Mouse (Mus musculus) heart, embryonic 13.5 days (tissue): Measurements from ENCODE around the gene Dgcr2. TPM values are rescaled to one million over a fixed set of nuclear protein-coding genes. Genes with fewer than 3 reads are reported as not detected.

Experiments
- ATAC-seq: fragments of 200-750 bp; cut with Nextera tagmentation; 2 replicates; pipeline ENCODE4 v1.8.0; 2017; ENCODE audit warnings: moderate TSS enrichment; ENCODE audit not compliant: insufficient number of reproducible peaks, low FRiP score, low TSS enrichment; ENCODE audit errors: extremely low read depth
- H3K27ac ChIP-seq: fragments of 300-500 bp; sonication (generic); replicated peaks from 2 replicates; pipeline ENCODE4 v1.5.1; 2015; ENCODE audit warnings: moderate library complexity, mild to moderate bottlenecking, inconsistent platforms
- H3K27me3 ChIP-seq: fragments of 300-500 bp; sonication (generic); replicated peaks from 2 replicates; pipeline ENCODE4 v1.6.1; 2015; ENCODE audit warnings: mild to moderate bottlenecking, inconsistent platforms
- H3K36me3 ChIP-seq: fragments of 300-500 bp; sonication (generic); 2 replicates; pipeline ENCODE4 v1.6.1; 2015; ENCODE audit warnings: mild to moderate bottlenecking, inconsistent platforms
- H3K4me1 ChIP-seq: fragments of 300-500 bp; sonication (generic); 2 replicates; pipeline ENCODE4 v1.6.1; 2015; ENCODE audit warnings: inconsistent platforms
- H3K4me2 ChIP-seq: fragments of 300-500 bp; sonication (generic); 2 replicates; pipeline ENCODE4 v1.6.1; 2015; ENCODE audit warnings: inconsistent platforms, mild to moderate bottlenecking, moderate library complexity
- H3K4me3 ChIP-seq: fragments of 300-500 bp; sonication (generic); 2 replicates; pipeline ENCODE4 v1.5.1; 2015; ENCODE audit warnings: moderate library complexity, mild to moderate bottlenecking, inconsistent platforms
- H3K9ac ChIP-seq: fragments of 300-500 bp; sonication (generic); 2 replicates; pipeline ENCODE4 v1.6.1; 2015; ENCODE audit warnings: inconsistent platforms, mild to moderate bottlenecking, moderate library complexity
- H3K9me3 ChIP-seq: fragments of 300-500 bp; sonication (generic); 2 replicates; pipeline ENCODE4 v1.6.1; 2016; ENCODE audit warnings: inconsistent platforms
- WGBS: fragments of 180-500 bp; shearing (Covaris S2); methylation state at CpG from one replicate; pipeline ENCODE4 v1.1.7; 2015; ENCODE audit warnings: mixed read lengths; 5-methylcytosine and 5-hydroxymethylcytosine counted together
- polyA plus RNA-seq: library from polyadenylated mRNA; unstranded; fragments of >200 nt; fragmentation: Nextera tagmentation; extraction: Ambion mirVana; gene quantifications from 2 replicates; pipeline ENCODE4 v1.2.1, GENCODE M21; 2015

The Dgcr2 gene
- polyA plus RNA-seq, 1 experiment from 2014 or later = 48.4 TPM

- peaks cover 19% of the 10 kb centered on the region for H3K36me3 ChIP-seq
Observed at GRCm38 (mm10) chr16:17806581-17807191, 91.7 kb downstream of the Dgcr2 start.

DNA sequence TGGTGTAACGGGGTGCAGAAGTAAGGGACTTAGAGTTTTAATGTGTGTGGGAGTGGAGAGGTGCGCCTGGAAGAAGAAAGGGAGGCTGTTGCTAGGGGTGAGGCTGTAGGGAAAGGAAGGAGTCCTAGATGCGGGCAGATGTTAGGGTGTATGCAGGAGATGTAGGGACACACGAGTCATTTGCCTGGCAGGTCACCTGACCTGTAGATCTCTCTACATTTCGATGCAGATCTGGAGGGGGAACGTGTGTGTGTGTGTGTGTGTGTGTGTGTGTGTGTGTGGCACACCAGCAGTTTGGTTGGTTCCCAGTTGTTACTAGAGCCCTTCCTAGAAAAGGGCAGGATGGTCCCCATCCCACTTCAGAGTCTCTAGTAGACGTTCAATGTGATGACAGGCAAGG, 93.4 kb downstream of the Dgcr2 start:
- Histone ChIP-seq H3K4me2 (peak overlapping the region; percentile 73), H3K9ac (peak overlapping the region; percentile 56), H3K4me1 (peaks cover 84% of the 10 kb centered on the region), H3K27ac (no peak overlapping the region), H3K4me3 (peak overlapping the region; percentile 47), H3K36me3 (peaks cover 19% of the 10 kb centered on the region), H3K27me3 (peaks cover 86% of the 10 kb centered on the region), H3K9me3 (no peaks in the 10 kb centered on the region)
- WGBS = 34% methylated on average over 7 of the region's 7 CpGs
- ATAC-seq = no peak

More at GRCm38 (mm10) chr16:17806581-17807191, 91.7 kb downstream of the Dgcr2 start:
- no peak; the same call in 1 of the 2 replicates for ATAC-seq
- H3K9me3 ChIP-seq = no peaks in the 10 kb centered on the region
- H3K4me2 ChIP-seq = peak overlapping the region; percentile 93
- peak overlapping the region; percentile 83 for H3K9ac ChIP-seq
- peaks cover 86% of the 10 kb centered on the region for H3K4me1 ChIP-seq
- H3K27ac ChIP-seq = peak overlapping the region; percentile 44; the same call in 1 of the 2 replicates
- H3K27me3 ChIP-seq = peaks cover 78% of the 10 kb centered on the region
- peak overlapping the region; percentile 57 for H3K4me3 ChIP-seq
- 9% methylated on average over 50 of the region's 50 CpGs for WGBS

GRCm38 (mm10) chr16:17804449-17804912, 93.9 kb downstream of the Dgcr2 start:
- peaks cover 84% of the 10 kb centered on the region for H3K4me1 ChIP-seq
- H3K36me3 ChIP-seq = peaks cover 19% of the 10 kb centered on the region
- 6% methylated on average over 33 of the region's 33 CpGs for WGBS
- no peak overlapping the region for H3K27ac ChIP-seq
- H3K4me3 ChIP-seq = peak overlapping the region; percentile 47
- no peaks in the 10 kb centered on the region for H3K9me3 ChIP-seq
- H3K27me3 ChIP-seq = peaks cover 91% of the 10 kb centered on the region
- peak overlapping the region; percentile 56 for H3K9ac ChIP-seq
- no peak for ATAC-seq
- peak overlapping the region; percentile 73 for H3K4me2 ChIP-seq

DNA sequence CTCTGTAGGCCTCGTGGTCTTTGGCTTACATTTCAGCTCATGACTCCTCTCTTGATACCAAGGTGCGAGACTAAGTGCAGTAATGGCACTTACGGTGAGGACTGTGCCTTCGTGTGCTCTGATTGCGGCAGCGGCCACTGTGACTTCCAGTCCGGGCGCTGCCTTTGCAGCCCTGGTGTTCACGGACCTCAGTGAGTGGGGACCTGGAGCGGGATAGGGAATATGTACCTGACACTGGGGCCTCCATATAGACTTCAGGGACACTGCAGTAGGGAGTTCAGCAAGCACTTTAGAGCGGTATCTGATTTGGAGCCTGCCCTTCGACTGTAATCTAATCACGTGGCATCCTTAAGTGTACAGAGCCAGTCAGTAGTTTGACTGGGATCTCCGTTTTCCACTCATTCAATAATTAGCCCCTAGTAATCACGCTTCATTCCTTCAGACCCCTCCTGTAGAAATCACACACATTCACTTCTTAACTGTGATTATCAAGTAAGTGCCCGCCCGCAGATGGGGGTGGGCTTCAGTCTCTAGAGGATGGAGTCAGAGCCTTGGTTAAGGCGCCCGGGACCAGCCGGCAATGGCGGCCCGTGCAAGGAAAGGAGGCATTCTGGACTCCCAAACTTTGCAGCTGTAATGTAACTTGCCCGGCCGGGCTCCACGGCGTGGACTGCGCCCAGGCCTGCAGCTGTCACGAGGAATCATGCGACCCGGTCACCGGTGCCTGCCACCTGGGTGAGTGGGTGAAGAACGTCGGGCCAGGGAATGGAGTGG, 94.5 kb downstream of the Dgcr2 start:
- ATAC-seq = no peak
- Histone ChIP-seq H3K9me3 (no peaks in the 10 kb centered on the region), H3K36me3 (peaks cover 19% of the 10 kb centered on the region), H3K9ac (peak overlapping the region; percentile 56), H3K4me3 (peak overlapping the region; percentile 51), H3K4me2 (peak overlapping the region; percentile 73), H3K27ac (no peak overlapping the region), H3K4me1 (peaks cover 85% of the 10 kb centered on the region), H3K27me3 (peaks cover 94% of the 10 kb centered on the region)
- 24% methylated on average over 33 of the region's 33 CpGs for WGBS

DNA sequence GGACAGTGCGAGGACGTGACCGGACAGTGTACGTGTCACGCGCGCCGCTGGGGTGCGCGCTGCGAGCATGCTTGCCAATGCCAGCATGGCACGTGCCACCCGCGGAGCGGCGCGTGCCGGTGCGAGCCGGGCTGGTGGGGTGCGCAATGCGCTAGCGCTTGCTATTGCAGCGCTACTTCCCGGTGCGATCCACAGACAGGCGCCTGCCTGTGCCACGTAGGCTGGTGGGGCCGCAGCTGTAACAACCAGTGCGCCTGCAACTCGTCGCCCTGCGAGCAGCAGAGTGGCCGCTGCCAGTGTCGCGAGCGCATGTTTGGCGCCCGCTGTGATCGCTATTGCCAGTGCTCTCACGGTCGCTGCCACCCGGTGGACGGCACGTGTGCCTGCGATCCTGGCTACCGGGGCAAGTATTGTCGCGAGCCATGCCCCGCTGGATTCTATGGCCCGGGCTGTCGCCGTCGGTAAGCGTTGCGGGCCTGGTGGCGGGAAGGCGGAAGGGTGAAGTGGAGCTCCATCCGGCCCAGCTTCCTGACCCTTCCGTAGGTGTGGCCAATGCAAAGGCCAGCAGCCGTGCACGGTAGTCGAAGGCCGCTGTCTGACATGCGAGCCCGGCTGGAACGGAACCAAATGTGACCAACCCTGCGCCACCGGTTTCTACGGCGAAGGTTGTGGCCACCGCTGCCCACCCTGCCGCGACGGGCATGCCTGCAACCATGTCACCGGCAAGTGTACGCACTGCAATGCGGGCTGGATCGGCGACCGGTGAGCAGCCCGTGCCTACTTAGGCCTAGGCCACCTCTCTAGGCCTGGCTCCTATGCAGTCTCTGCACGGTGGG, 95.3 kb downstream of the Dgcr2 start:
- ATAC-seq = no peak
- Histone ChIP-seq H3K27me3 (peaks cover 96% of the 10 kb centered on the region), H3K27ac (no peak overlapping the region), H3K4me2 (peak overlapping the region; percentile 73), H3K9ac (peak overlapping the region; percentile 76), H3K4me3 (peak overlapping the region; percentile 51), H3K36me3 (peaks cover 15% of the 10 kb centered on the region), H3K4me1 (peaks cover 87% of the 10 kb centered on the region), H3K9me3 (no peaks in the 10 kb centered on the region)
- WGBS = 7% methylated on average over 83 of the region's 83 CpGs

- peak overlapping the region; percentile 51 for H3K4me3 ChIP-seq
- peak overlapping the region; percentile 76 for H3K9ac ChIP-seq
- H3K36me3 ChIP-seq = peaks cover 9% of the 10 kb centered on the region; the same call in 1 of the 2 replicates
- H3K27ac ChIP-seq = no peak overlapping the region
- WGBS = 14% methylated on average over 18 of the region's 18 CpGs
- H3K9me3 ChIP-seq = no peaks in the 10 kb centered on the region
- peaks cover 87% of the 10 kb centered on the region for H3K4me1 ChIP-seq
- no peak for ATAC-seq
- peaks cover 97% of the 10 kb centered on the region for H3K27me3 ChIP-seq
- H3K4me2 ChIP-seq = peak overlapping the region; percentile 73
Observed at GRCm38 (mm10) chr16:17802456-17802838, 95.9 kb downstream of the Dgcr2 start.

- peaks cover 83% of the 10 kb centered on the region for H3K4me1 ChIP-seq
- H3K36me3 ChIP-seq = peaks cover 9% of the 10 kb centered on the region; the same call in 1 of the 2 replicates
- 15% methylated on average over 7 of the region's 7 CpGs for WGBS
- no peaks in the 10 kb centered on the region for H3K9me3 ChIP-seq
- no peak overlapping the region for H3K27ac ChIP-seq
- ATAC-seq = no peak
- H3K4me3 ChIP-seq = peak overlapping the region; percentile 51; the same call in 1 of the 2 replicates
- no peak overlapping the region for H3K9ac ChIP-seq
- H3K27me3 ChIP-seq = peaks cover 98% of the 10 kb centered on the region
- H3K4me2 ChIP-seq = peak overlapping the region; percentile 73
Observed at GRCm38 (mm10) chr16:17801777-17802455, 96.4 kb downstream of the Dgcr2 start.

DNA sequence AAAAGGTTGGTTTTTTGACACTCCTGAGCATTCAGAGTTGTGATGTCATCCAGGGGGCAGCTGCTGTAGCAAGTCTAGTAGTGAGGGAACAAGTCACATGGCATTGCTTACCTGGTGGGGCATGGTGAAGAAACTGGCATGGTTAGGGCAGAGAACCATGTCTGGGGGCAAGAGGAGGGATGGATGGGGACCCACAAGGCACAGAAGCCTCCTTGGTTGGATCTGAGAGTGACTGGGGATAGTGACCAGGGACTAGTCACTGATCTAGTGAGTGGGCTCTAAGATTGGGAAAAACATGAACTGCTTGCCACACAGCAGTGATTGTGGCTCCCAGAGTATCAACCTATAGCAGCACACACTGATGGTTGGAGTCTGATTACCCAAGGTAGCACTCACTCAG, 98.8 kb downstream of the Dgcr2 start:
- no peak overlapping the region for H3K27ac ChIP-seq
- no peak for ATAC-seq

GRCm38 (mm10) chr16:17798321-17799180, 99.8 kb downstream of the Dgcr2 start:
- ATAC-seq = no peak
- peaks cover 80% of the 10 kb centered on the region for H3K27me3 ChIP-seq
- peak overlapping the region; percentile 91 for H3K27ac ChIP-seq
- H3K9ac ChIP-seq = peak overlapping the region; percentile 92
- peak overlapping the region; percentile 74 for H3K4me3 ChIP-seq
- peaks cover 8% of the 10 kb centered on the region for H3K36me3 ChIP-seq
- 3% methylated on average over 38 of the region's 45 CpGs for WGBS
- peaks cover 66% of the 10 kb centered on the region for H3K4me1 ChIP-seq
- H3K4me2 ChIP-seq = peak overlapping the region; percentile 84
- no peaks in the 10 kb centered on the region for H3K9me3 ChIP-seq

More for the DNA sequence above, 98.8 kb downstream of the Dgcr2 start:
- H3K36me3 ChIP-seq = peaks cover 9% of the 10 kb centered on the region; the same call in 1 of the 2 replicates
- H3K4me1 ChIP-seq = peaks cover 76% of the 10 kb centered on the region
- H3K9ac ChIP-seq = no peak overlapping the region
- no peaks in the 10 kb centered on the region for H3K9me3 ChIP-seq
- H3K4me3 ChIP-seq = no peak overlapping the region
- H3K4me2 ChIP-seq = peak overlapping the region; percentile 84
- peaks cover 90% of the 10 kb centered on the region for H3K27me3 ChIP-seq

DNA sequence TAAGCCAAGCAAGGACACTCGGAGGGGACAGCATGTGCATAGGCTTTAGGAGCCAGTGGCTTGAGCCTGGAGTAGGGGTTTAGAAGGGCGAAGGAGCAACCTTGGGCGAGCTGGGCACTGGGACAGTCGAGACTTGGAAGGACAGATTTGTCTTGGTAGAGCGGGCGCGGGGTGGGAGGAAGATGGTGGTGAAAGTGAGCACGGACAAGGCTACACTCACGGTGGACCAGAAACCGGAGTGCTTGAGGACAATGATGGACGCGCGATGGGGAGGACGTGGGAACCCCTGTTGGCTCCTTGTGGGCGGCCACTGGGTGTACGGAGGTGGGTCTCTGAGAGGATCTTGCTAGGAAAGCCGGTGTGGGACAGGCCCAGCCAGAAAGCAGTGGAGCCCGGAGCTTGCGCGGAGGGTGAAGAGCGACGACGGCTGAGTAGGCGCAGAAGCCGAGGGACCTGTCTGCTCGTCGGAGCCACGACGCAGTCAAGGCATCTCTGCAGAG, 100.5 kb downstream of the Dgcr2 start:
- Histone ChIP-seq H3K4me3 (peak overlapping the region; percentile 74), H3K9ac (peak overlapping the region; percentile 92), H3K36me3 (peaks cover 11% of the 10 kb centered on the region), H3K27ac (peak overlapping the region; percentile 91), H3K4me2 (peak overlapping the region; percentile 84), H3K4me1 (peaks cover 59% of the 10 kb centered on the region), H3K27me3 (peaks cover 73% of the 10 kb centered on the region), H3K9me3 (no peaks in the 10 kb centered on the region)
- ATAC-seq = no peak
- 3% methylated on average over 29 of the region's 29 CpGs for WGBS
